Mouse (Mus musculus) heart, embryonic 16.5 days (tissue): ENCODE measurements at regions not wholly inside any gene's neighbourhood (a gene's known extent, or its start where the extent isn't known, plus 50 kb on each side); places are given as distances from the start of the nearest gene placed in this dataset.

Source experiments
- ATAC-seq: fragments of 200-750 bp; cut with Nextera tagmentation; replicated peaks from 2 replicates; pipeline ENCODE4 v1.8.0; 2017; ENCODE audit warnings: moderate number of reproducible peaks; ENCODE audit not compliant: insufficient read depth, low FRiP score; ENCODE audit errors: extremely low read depth
- H3K27ac ChIP-seq: fragments of 300-500 bp; sonication (generic); 2 replicates; pipeline ENCODE4 v1.5.1; 2014; ENCODE audit warnings: mild to moderate bottlenecking, low read length, control low read depth, moderate library complexity
- H3K27me3 ChIP-seq: fragments of 300-500 bp; sonication (generic); 2 replicates; pipeline ENCODE4 v1.6.1; 2014; ENCODE audit warnings: low read length, mixed read lengths; ENCODE audit not compliant: control insufficient read depth, insufficient read depth
- H3K36me3 ChIP-seq: fragments of 300-500 bp; sonication (generic); 2 replicates; pipeline ENCODE4 v1.6.1; 2014; ENCODE audit not compliant: control insufficient read depth, insufficient read depth
- H3K4me1 ChIP-seq: fragments of 300-500 bp; sonication (generic); 2 replicates; pipeline ENCODE4 v1.6.1; 2014; ENCODE audit warnings: low read length, mixed read lengths; ENCODE audit not compliant: control insufficient read depth, insufficient read depth
- H3K4me2 ChIP-seq: fragments of 300-500 bp; sonication (generic); 2 replicates; pipeline ENCODE4 v1.6.1; 2014; ENCODE audit warnings: low read depth, mild to moderate bottlenecking, control low read depth, low read length
- H3K4me3 ChIP-seq: fragments of 300-500 bp; sonication (generic); 2 replicates; pipeline ENCODE4 v1.5.1; 2014; ENCODE audit warnings: mild to moderate bottlenecking, control low read depth, low read length
- H3K9ac ChIP-seq: fragments of 300-500 bp; sonication (generic); 2 replicates; pipeline ENCODE4 v1.6.1; 2014; ENCODE audit warnings: low read length, control low read depth
- H3K9me3 ChIP-seq: fragments of 300-500 bp; sonication (generic); replicated peaks from 2 replicates; pipeline ENCODE4 v1.6.1; 2016; ENCODE audit warnings: low read length; ENCODE audit not compliant: control insufficient read depth
- WGBS: fragments of 180-500 bp; shearing (Covaris S2); extraction: QIAGEN DNeasy Blood & Tissue Kit; methylation state at CpG from one replicate; pipeline ENCODE4 v1.1.7; 2014; 5-methylcytosine and 5-hydroxymethylcytosine counted together

GRCm38 (mm10) chr13:44152806-44153613 is 368.4 kb downstream of the Cd83 start:
- H3K4me3 ChIP-seq: no peak overlapping the region
- H3K9ac ChIP-seq: no peak overlapping the region
- peaks cover 5% of the 10 kb centered on the region for H3K4me1 ChIP-seq
- H3K27me3 ChIP-seq: no peaks in the 10 kb centered on the region
- no peak overlapping the region for H3K4me2 ChIP-seq
- H3K27ac ChIP-seq: no peak overlapping the region; the same call in 1 of the 2 replicates
- WGBS: 50% methylated on average over 10 of the region's 10 CpGs
- 0 out of 2 replicates have a peak, but pooled peaks cover 3% of the 10 kb centered on the region for H3K9me3 ChIP-seq
- no peaks in the 10 kb centered on the region for H3K36me3 ChIP-seq
- ATAC-seq: no peak

DNA sequence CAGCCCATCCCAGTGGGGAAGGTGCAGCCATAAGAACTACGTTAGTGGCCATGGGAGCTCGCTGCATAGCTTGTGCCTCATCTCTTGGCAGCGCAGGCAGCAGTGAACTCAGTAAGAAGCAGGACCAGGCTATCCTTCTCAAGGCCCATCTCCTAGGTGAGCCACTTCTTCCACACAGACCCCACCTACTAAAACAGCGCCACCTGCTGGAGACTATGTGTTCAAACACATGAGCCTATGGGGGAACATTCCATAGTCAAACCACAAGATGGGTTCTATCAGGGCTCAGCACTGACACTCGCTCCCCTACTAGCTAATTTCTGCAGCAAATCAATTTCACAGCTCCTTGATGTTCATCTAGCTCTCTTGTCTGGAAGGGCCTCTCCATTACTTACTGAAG is 369.2 kb downstream of the Cd83 start:
- ATAC-seq: no peak

GRCm38 (mm10) chr13:44155956-44156355 is 371.4 kb downstream of the Cd83 start:
- Histone ChIP-seq H3K4me1 (peaks cover 5% of the 10 kb centered on the region), H3K27me3 (no peaks in the 10 kb centered on the region), H3K27ac (no peak overlapping the region), H3K9ac (no peak overlapping the region), H3K9me3 (0 out of 2 replicates have a peak, but pooled peaks cover 3% of the 10 kb centered on the region), H3K4me2 (no peak overlapping the region), H3K4me3 (no peak overlapping the region), H3K36me3 (no peaks in the 10 kb centered on the region)
- no peak for ATAC-seq
- WGBS: 77% methylated on average over 4 of the region's 4 CpGs

More for the DNA sequence above, 369.2 kb downstream of the Cd83 start:
- Histone ChIP-seq H3K4me1 (peaks cover 5% of the 10 kb centered on the region), H3K4me2 (no peak overlapping the region), H3K27ac (no peak overlapping the region), H3K27me3 (no peaks in the 10 kb centered on the region), H3K36me3 (no peaks in the 10 kb centered on the region), H3K9ac (no peak overlapping the region), H3K4me3 (no peak overlapping the region), H3K9me3 (0 out of 2 replicates have a peak, but pooled peaks cover 3% of the 10 kb centered on the region)
- WGBS: 88% methylated on average over 5 of the region's 5 CpGs

DNA sequence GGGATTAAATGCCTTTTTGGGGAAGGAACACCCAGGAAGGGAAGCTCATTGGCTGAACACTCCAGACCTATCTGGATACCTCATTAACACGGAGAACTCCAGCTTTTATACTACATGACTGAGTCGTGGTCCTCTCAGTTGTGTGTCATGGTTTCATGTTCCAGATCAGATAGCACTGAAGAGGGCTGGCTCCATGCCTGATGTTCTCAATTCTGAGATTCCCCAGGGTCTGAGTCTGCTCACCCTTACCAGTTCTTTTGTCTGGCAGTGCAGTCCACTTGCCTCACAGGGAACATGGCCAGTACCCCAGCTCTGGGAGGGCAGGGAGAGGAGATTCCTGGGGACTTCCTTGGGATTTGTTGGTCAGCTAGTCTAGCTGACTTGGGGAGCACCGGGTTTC is 372.0 kb downstream of the Cd83 start:
- no peaks in the 10 kb centered on the region for H3K36me3 ChIP-seq

GRCm38 (mm10) chr13:44157236-44157635 is 372.7 kb downstream of the Cd83 start:
- H3K9ac ChIP-seq: no peak overlapping the region
- WGBS: 72% methylated on average over 4 of the region's 4 CpGs
- H3K4me3 ChIP-seq: no peak overlapping the region
- H3K4me1 ChIP-seq: peaks cover 5% of the 10 kb centered on the region
- no peaks in the 10 kb centered on the region for H3K36me3 ChIP-seq
- H3K4me2 ChIP-seq: no peak overlapping the region
- H3K9me3 ChIP-seq: 0 out of 2 replicates have a peak, but pooled peaks cover 3% of the 10 kb centered on the region
- no peaks in the 10 kb centered on the region for H3K27me3 ChIP-seq
- ATAC-seq: no peak
- no peak overlapping the region for H3K27ac ChIP-seq

More for the DNA sequence above, 372.0 kb downstream of the Cd83 start:
- peaks cover 5% of the 10 kb centered on the region for H3K4me1 ChIP-seq
- WGBS: 51% methylated on average over 3 of the region's 3 CpGs
- H3K27ac ChIP-seq: no peak overlapping the region
- H3K27me3 ChIP-seq: no peaks in the 10 kb centered on the region
- 0 out of 2 replicates have a peak, but pooled peaks cover 3% of the 10 kb centered on the region for H3K9me3 ChIP-seq
- no peak overlapping the region for H3K4me3 ChIP-seq
- no peak overlapping the region for H3K9ac ChIP-seq
- no peak overlapping the region for H3K4me2 ChIP-seq
- ATAC-seq: no peak

- ATAC-seq: no peak
- Histone ChIP-seq H3K4me2 (no peak overlapping the region), H3K27ac (no peak overlapping the region), H3K9me3 (0 out of 2 replicates have a peak, but pooled peaks cover 3% of the 10 kb centered on the region), H3K36me3 (no peaks in the 10 kb centered on the region), H3K4me3 (no peak overlapping the region), H3K9ac (no peak overlapping the region), H3K27me3 (no peaks in the 10 kb centered on the region), H3K4me1 (peaks cover 5% of the 10 kb centered on the region)
- WGBS: 69% methylated on average over 6 of the region's 6 CpGs
Measured at GRCm38 (mm10) chr13:44158364-44158763, 373.8 kb downstream of the Cd83 start.

GRCm38 (mm10) chr13:44159346-44159745 is 374.8 kb downstream of the Cd83 start:
- Histone ChIP-seq H3K4me3 (no peak overlapping the region), H3K4me2 (no peak overlapping the region), H3K4me1 (peaks cover 5% of the 10 kb centered on the region), H3K27ac (no peak overlapping the region), H3K9me3 (no peaks in the 10 kb centered on the region), H3K36me3 (no peaks in the 10 kb centered on the region), H3K9ac (no peak overlapping the region), H3K27me3 (no peaks in the 10 kb centered on the region)
- no peak for ATAC-seq
- WGBS: 60% methylated on average over 2 of the region's 2 CpGs

- no peak for ATAC-seq
- H3K4me1 ChIP-seq: peaks cover 8% of the 10 kb centered on the region
- H3K9me3 ChIP-seq: no peaks in the 10 kb centered on the region
- no peaks in the 10 kb centered on the region for H3K27me3 ChIP-seq
- no peak overlapping the region for H3K4me2 ChIP-seq
- H3K4me3 ChIP-seq: no peak overlapping the region
- peak overlapping the region; percentile 46; the same call in 1 of the 2 replicates for H3K27ac ChIP-seq
- H3K36me3 ChIP-seq: no peaks in the 10 kb centered on the region
- no peak overlapping the region for H3K9ac ChIP-seq
Measured at GRCm38 (mm10) chr13:44164746-44165145, 380.2 kb downstream of the Cd83 start.

DNA sequence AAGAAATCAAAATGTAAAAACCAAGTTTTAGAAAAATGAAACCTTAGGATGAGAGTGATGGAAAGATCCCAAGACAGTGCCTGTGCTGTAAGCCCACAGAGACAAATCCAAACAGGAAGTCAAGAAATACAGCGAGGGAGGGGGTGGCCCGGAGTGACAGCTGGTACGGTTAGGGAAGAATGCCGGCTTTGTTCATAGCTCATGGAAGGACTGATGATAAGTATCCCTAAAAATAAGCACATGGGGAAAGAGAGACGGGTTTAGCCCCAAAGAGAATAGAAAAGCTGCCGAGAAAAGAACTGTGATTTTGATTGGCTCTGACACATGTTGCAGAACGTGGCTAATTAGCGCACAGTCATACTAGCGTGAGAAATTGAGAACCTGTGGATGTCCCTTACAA is 382.6 kb downstream of the Cd83 start:
- WGBS: 30% methylated on average over 9 of the region's 9 CpGs
- H3K4me3 ChIP-seq: no peak overlapping the region
- no peak for ATAC-seq
- H3K4me2 ChIP-seq: peak overlapping the region; percentile 29
- no peaks in the 10 kb centered on the region for H3K9me3 ChIP-seq
- peaks cover 10% of the 10 kb centered on the region for H3K4me1 ChIP-seq
- H3K36me3 ChIP-seq: no peaks in the 10 kb centered on the region
- no peak overlapping the region for H3K9ac ChIP-seq
- no peak overlapping the region for H3K27ac ChIP-seq
- H3K27me3 ChIP-seq: no peaks in the 10 kb centered on the region
